Comparison of ENCODE assay signal across 12 mouse cellular contexts in the genomic region with DNA sequence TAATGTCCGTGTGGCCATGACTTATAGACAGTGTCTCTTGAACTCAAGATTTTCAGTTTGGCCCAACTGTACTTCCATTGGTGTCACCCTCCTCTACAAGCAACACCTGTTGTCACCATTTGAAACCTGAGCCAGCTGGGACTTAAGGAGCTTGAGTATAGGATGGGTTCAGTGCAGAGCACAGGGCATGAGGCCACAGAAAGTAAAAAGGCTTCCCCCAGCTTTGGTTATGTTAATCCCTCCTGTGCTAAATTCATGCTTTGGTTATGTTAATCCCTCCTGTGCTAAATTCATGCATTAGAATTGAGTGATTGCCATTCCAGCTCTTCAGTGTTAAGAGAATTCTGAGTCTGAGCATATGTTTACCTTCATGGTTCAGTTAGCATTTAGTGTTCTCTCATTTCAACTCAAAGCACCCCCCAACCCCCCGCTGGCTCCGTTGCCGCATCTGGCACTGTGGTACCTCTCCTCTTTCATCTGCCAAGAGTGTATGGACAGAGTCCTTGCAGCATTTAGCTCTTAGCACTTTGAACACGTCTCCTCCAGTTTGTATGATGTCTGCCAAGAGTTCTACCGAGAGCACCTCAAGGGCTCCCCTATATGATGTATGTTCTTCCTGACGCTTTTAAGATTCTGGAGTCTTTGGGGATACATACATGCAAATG. TPM values are rescaled to one million over a fixed set of nuclear protein-coding genes. Genes with fewer than 3 reads are reported as not detected.
DNase-seq lines count a peak whose midpoint lies in the region; ATAC-seq and TF ChIP-seq lines count a peak whose summit lies in the region.
"Not testable (repeated sequence)": the region's sequence is repeated elsewhere in the genome, so short reads cannot be mapped to it uniquely, and the experiment has no call there.
"Had no signal": no experiment of that assay in that cellular context is flagged by ENCODE, and none has a peak within 500 bp of the region (broad histone marks: within the 10 kb centered on the region; RNA-seq: fewer than 3 reads in every experiment).

No protein-coding gene starts in this region.

- not testable (repeated sequence) for H3K27ac ChIP-seq in forebrain, embryonic 11.5 days (ENCODE audit: low read depth, low read length); forebrain, embryonic 15.5 days (replicated peaks); hindbrain, embryonic 14.5 days; kidney, postnatal 0 days; midbrain, embryonic 12.5 days (replicated peaks)

- TF ChIP-seq CTCF in kidney, postnatal 0 days (IDR thresholded peaks at IDR 0.05; ENCODE audit: low read depth), result not testable (repeated sequence)

- H3K36me3 ChIP-seq in forebrain, embryonic 11.5 days (ENCODE audit: control insufficient read depth, insufficient read depth, low read length); forebrain, embryonic 15.5 days; hindbrain, embryonic 14.5 days (replicated peaks; ENCODE audit: control insufficient read depth, insufficient read depth); kidney, postnatal 0 days (ENCODE audit: insufficient read depth, low read length); midbrain, embryonic 12.5 days: not testable (repeated sequence)

- not testable (repeated sequence) for H3K4me1 ChIP-seq in forebrain, embryonic 11.5 days (replicated peaks; ENCODE audit: control insufficient read depth, insufficient read depth, low read length); forebrain, embryonic 15.5 days; hindbrain, embryonic 14.5 days (replicated peaks; ENCODE audit: control insufficient read depth, insufficient read depth, low read length); kidney, postnatal 0 days (replicated peaks; ENCODE audit: insufficient read depth, low read length); midbrain, embryonic 12.5 days

- H3K9me3 ChIP-seq in forebrain, embryonic 11.5 days (ENCODE audit: control insufficient read depth, low read length); forebrain, embryonic 15.5 days; hindbrain, embryonic 14.5 days (ENCODE audit: control insufficient read depth, low read length); kidney, postnatal 0 days (replicated peaks; ENCODE audit: low read length): not testable (repeated sequence)
- peaks cover 14% of the 10 kb centered on the region for H3K9me3 ChIP-seq in midbrain, embryonic 12.5 days

- WGBS in forebrain, embryonic 11.5 days, result 85% methylated on average over 4 of the region's 7 CpGs
- WGBS in forebrain, embryonic 15.5 days, result 74% methylated on average over 7 of the region's 7 CpGs
- 83% methylated on average over 4 of the region's 7 CpGs for WGBS in hindbrain, embryonic 14.5 days
- WGBS in kidney, postnatal 0 days, result 83% methylated on average over 4 of the region's 7 CpGs
- 67% methylated on average over 7 of the region's 7 CpGs for WGBS in midbrain, embryonic 12.5 days

- not testable (repeated sequence) for H3K27me3 ChIP-seq in forebrain, embryonic 11.5 days (ENCODE audit: control insufficient read depth, insufficient read depth, low read length); forebrain, embryonic 15.5 days; hindbrain, embryonic 14.5 days (ENCODE audit: control insufficient read depth, insufficient read depth, low read length); kidney, postnatal 0 days (ENCODE audit: insufficient read depth, low read length); midbrain, embryonic 12.5 days

- not testable (repeated sequence) for H3K4me2 ChIP-seq in forebrain, embryonic 11.5 days (ENCODE audit: low read depth, low read length, severe bottlenecking); forebrain, embryonic 15.5 days (replicated peaks); hindbrain, embryonic 14.5 days (replicated peaks); kidney, postnatal 0 days (ENCODE audit: low read length); midbrain, embryonic 12.5 days (replicated peaks)

- DNase-seq in WW6 (ENCODE audit: low read depth, low spot score), result peak; percentile 13
- DNase-seq in forebrain, embryonic 11.5 days (ENCODE audit: low spot score), result peak; percentile 10
- DNase-seq in hindbrain, embryonic 14.5 days (ENCODE audit: low spot score); kidney, postnatal 0 days (ENCODE audit: low spot score): not testable (repeated sequence)

- ATAC-seq in forebrain, embryonic 11.5 days (replicated peaks; ENCODE audit: low FRiP score), result 0 out of 2 replicates have a peak, but pooled peaks have one; percentile 16
- ATAC-seq in forebrain, embryonic 15.5 days (replicated peaks), result peak; percentile 53
- ATAC-seq in hindbrain, embryonic 14.5 days (ENCODE audit: low FRiP score), result 0 out of 2 replicates have a peak, but pooled peaks have one; percentile 13
- 0 out of 2 replicates have a peak, but pooled peaks have one; percentile 11 for ATAC-seq in kidney, postnatal 0 days (replicated peaks; ENCODE audit: low FRiP score, low read depth)
- ATAC-seq in midbrain, embryonic 12.5 days (ENCODE audit: low FRiP score, low read depth), result peak; percentile 8; the same call in 1 of the 2 replicates

- H3K9ac ChIP-seq in forebrain, embryonic 11.5 days (ENCODE audit: low read length); forebrain, embryonic 15.5 days (replicated peaks); hindbrain, embryonic 14.5 days; kidney, postnatal 0 days (ENCODE audit: low read depth, low read length); midbrain, embryonic 12.5 days (replicated peaks): not testable (repeated sequence)

- not testable (repeated sequence) for H3K4me3 ChIP-seq in forebrain, embryonic 11.5 days (ENCODE audit: low read depth, low read length); forebrain, embryonic 15.5 days; hindbrain, embryonic 14.5 days (replicated peaks; ENCODE audit: low read length); kidney, postnatal 0 days (replicated peaks; ENCODE audit: low read depth, low read length); midbrain, embryonic 12.5 days

RNA-seq across cellular contexts. Expression of a gene that starts 25.7 kb away (rescaled TPM):
- polyA plus RNA-seq in forebrain, embryonic 11.5 days (2014; fragmentation: Nextera tagmentation; extraction: Ambion mirVana), result not detected in 2 replicates
- polyA plus RNA-seq in forebrain, embryonic 15.5 days (2015; fragmentation: Nextera tagmentation; extraction: Ambion mirVana), result not detected in 2 replicates
- polyA plus RNA-seq in hindbrain, embryonic 14.5 days (2014; fragmentation: Nextera tagmentation; extraction: Ambion mirVana), result 0.16 TPM in 1 of 2 replicates, not detected in the other
- not detected in 2 replicates for polyA plus RNA-seq in kidney, postnatal 0 days (2015; fragmentation: Nextera tagmentation; extraction: Ambion mirVana)
- not detected in 2 replicates for polyA plus RNA-seq in midbrain, embryonic 12.5 days (2016; fragmentation: Nextera tagmentation; extraction: Ambion mirVana)
- polyA plus RNA-seq: embryonic facial prominence, embryonic 11.5 days; heart, embryonic 13.5 days; heart, postnatal 0 days; hindbrain, embryonic 11.5 days; hindbrain, embryonic 16.5 days; intestine, embryonic 14.5 days had no signal
